Mouse (Mus musculus) thymus, postnatal 25 days (tissue): Measurements from ENCODE around the gene Col6a2.

ENCODE experiments used
- DNase-seq: peaks from one replicate; pipeline ENCODE4 v3.0.0; 2022

Col6a2 gene

DNA sequence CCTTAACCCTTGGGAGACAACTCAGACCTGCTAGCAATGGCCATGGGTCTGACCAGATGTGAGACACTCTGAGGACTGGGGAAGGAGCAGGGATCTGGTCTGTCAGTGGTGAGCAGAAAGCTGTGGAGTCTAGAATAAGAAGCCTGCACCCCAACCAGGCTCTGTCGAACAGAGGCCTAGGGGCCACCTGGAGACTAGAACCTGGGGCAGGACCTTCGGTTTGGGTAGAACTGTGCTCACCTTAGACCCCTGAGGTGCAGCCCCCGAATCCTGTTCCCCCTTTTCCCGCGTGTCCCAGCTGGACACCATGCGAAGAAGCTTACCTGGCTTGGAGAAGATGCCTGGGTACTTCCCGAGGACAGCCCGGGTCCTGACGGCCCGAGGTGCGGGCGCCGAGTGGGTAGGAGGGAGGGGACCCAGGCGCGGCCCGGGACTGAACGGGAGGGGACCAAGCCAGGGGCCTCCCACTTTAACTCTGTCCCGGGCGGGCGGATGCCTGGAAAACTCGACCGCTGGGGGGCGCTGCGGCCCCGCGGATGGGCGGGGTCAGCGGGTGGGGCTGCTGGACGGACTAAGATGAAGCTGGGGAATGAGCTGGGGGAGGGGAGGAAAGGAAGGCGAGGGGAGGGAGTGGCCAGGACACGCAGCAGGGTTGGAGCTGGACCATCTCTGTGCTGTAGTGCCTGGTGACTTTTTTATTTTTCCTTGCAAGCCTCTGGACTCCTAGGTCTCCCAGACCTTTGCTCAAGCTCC lies at the start of gene Col6a2:
Col6a2 (minus strand) TSS at position 703 of the 753 bp plus-strand sequence.
- DNase-seq, result peak; percentile 61

- DNase-seq, result no peak
Measured at GRCm38 (mm10) chr10:76671939-76672338, 48.5 kb upstream of the Col6a2 start.

GRCm38 (mm10) chr10:76668947-76669284 lies 45.5 kb upstream of the Col6a2 start:
- DNase-seq, result no peak

DNA sequence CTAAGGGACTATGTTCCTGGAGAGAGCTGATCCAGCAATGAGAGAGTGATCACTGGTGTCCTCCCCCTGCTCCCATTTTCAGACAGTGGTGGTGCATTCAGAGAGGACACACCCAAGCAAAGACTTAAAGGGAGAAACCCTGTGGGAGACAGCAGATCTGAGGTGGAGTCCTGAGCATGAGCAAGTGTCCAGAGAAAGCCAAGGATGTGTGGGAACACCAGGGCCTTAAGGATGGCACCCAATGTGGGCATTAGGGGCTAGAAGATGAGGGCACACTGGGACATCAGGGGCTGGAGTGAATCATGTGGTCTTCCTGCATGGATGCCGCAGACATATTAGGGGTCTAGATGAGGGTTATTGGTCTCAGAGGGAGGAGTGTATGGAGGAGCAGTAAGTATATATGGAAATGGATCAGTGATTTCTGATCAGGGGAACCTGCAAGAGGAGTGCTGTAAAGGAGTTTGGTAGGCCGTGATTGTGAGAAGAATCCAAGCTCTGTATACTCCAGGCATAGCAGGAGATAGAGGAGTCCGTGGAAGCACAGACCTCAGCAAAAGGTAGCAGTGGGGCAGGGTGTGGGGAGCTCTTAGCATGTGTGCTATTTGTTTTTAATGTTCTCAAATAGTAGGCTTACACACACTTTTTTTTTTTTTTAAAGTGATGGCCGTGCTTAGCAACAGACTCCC lies 45.0 kb upstream of the Col6a2 start:
- no peak for DNase-seq

DNA sequence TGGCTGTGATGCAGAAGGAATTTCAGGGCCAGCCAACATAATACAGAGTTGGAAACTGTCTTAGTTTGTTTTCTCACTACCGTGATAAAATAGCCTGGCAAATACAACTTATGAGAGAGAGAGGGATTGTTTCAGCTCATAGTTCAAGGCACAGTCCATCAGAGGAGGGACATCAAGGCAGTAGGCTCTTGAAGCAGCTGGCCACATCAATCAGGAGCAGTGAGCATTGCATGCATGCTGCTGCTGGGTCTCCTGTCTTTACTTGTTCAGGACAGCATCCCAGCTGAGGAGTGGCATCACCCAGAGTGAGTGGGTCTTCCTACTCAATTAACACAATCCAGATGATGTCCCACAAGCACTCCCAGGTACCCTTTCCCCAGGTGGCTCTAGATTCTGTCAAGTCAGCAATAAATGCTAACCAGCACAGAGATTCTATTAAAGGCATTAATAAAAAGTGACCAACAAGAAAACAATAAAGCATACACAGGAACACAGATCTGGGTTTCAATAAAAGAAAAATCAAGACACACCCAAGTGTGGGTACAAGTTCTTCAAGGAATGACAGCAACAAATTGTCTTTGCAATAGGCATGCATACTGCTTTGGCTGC lies 43.9 kb upstream of the Col6a2 start:
- DNase-seq, result no peak

- no peak for DNase-seq
Measured at GRCm38 (mm10) chr10:76665551-76665950, 42.1 kb upstream of the Col6a2 start.

DNA sequence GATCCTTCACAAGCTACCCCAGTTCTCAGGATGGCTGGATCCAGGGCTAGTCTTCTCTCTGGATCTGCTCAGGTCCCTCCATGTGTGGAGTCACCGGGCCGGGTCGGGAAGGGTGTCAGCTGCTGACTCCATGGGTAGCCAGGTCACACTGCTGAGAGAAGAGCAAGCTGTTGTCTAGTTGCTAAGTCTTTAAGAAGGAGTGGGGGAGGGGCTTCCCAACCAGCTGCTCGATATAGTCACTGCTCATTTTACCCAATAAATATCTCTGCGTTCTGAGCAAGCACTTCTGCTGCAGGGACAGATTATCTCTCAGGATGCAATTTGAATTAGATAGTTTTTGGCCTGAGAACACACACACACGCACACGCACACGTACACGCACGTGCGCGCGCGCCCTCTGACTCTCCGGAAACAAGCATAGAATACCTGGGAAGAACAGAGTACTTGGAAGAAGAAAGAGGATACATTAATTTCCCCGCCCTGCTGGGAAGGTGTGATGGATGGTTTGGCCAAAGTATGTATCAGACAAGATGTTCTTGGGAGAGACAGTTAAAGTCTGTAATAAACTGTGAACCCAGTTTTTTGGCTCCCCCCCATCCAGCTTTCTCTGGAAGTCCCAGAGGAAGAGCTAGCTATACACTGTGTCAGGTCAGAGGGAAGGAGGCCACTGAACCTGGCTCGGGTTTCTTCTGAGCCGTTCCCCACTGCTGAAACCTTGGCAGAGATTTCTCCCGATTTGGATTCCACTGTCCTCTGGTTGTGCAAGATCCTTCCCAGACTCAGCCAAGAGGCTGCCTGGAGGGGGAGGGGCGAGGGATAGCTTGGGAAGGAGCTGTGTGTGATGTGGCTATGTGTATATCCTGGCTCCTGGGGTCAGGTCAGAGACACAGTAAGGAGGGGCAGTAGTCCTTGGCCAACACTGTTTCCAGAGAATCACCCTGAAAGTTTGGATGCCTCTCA lies 41.0 kb upstream of the Col6a2 start:
- no peak for DNase-seq

DNA sequence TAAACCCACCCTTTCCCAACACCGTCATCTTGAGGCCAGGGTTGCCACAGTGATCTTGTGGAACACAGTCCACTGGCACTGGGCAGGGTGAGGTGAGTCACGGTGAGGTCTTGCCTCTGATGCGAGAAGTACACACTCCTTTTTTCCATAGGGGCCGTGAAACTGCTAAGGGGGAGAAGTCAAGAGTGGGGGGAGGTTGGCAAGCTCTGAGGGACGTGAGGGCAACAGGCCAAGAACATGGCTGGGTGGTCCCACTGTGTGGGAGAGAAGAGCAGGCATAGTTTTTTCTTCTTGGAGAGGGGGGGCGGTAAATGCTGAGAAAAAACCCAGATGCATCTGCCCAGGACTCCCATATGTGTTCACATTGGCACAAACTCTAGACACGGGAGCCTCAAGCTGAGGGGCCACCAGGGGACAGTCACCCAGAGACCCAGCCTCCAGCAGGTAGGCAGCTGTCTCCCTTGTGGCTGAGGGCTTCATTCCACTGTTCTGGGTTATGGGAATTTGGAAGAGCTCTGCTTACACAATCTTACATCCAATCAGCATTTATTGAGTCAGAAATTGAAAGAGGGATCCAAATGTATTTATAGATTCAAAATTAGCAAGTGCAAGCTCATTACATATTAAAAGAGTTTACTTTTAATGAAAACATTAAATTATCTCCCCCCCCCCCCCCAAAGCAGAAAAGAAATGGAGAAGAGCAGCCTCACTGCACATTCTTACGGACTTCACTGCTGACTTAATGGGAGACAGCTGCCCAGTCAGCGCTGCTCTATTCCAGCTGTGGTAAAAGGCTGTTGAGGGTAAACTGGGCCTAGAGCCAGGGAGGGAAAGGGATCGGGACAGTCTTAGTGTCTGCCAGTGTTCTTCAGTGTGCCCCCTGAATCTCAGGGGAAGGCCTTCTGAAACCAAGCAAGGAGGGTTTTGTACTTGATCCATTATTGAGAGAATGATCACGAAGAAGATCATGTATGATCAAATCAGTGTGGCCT lies 30.2 kb upstream of the Col6a2 start:
- DNase-seq, result no peak

GRCm38 (mm10) chr10:76650662-76651342 lies 27.4 kb upstream of the Col6a2 start:
- no peak for DNase-seq

DNA sequence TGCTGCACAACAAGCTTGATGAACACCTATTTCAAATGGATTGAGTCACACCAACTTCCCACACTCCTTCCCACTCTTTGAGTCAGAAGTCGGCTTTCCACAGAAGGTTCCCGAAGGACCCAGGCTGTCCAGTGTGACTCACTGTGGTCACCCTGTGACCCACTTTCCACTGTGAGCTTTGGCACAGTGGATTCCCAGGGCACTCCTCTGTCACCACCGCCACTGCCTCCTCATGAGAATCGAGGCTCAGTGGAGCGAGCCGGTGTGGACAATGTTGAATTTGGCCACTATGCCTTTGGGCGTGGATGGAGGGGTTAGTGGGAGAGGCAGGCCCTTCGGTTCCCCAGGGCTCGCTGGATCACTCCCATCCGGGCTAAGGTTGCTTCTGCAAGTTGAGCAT lies 25.3 kb upstream of the Col6a2 start:
- DNase-seq, result no peak

GRCm38 (mm10) chr10:76647390-76647789 lies 24.0 kb upstream of the Col6a2 start:
- no peak for DNase-seq

DNA sequence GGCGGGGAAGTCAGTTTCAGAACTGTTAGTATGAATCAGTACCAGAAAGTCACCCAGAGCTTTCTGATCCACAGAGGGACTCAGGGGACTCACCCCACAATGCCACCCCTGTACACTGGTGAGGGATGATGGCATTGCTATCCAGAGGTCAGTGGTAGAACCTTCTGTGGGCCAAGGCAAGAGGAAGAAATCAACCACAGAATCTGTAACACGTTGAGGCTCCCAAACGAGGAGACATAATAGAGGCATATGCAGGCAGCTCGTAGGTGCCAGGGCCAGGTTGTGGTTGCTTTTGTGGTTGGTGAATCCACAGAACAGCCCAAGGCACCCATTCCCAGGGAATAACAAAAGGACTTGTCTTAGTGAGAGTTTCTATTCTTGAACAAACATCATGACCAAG lies 22.3 kb upstream of the Col6a2 start:
- DNase-seq, result no peak

- DNase-seq, result no peak
Measured at GRCm38 (mm10) chr10:76645066-76645465, 21.6 kb upstream of the Col6a2 start.

DNA sequence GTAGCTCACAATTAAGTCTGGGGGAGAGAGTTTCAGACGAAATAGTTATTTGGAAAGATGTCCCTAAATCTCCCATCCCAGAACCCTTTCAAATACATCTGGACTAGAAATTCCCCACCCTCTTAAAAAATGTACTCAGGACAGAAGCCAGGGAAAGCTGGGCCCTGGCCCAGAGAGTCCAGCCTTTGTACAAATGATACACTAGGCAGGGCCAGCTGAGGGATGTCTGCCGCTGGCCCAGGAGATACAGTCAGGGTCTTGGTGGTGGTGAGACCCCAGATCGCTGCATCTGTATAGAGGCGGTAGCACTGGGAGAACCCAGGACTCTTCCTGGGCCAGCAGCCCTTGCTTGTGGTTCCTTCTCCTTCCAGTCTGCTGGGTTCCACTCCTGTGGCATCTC lies 20.6 kb upstream of the Col6a2 start:
- no peak for DNase-seq

- no peak for DNase-seq
Measured at GRCm38 (mm10) chr10:76643446-76643845, 20.0 kb upstream of the Col6a2 start.

- no peak for DNase-seq
Measured at GRCm38 (mm10) chr10:76642628-76643434, 19.4 kb upstream of the Col6a2 start.

GRCm38 (mm10) chr10:76641894-76642627 lies 18.6 kb upstream of the Col6a2 start:
- DNase-seq, result no peak

- no peak for DNase-seq
Measured at GRCm38 (mm10) chr10:76639952-76640351, 16.5 kb upstream of the Col6a2 start.

DNA sequence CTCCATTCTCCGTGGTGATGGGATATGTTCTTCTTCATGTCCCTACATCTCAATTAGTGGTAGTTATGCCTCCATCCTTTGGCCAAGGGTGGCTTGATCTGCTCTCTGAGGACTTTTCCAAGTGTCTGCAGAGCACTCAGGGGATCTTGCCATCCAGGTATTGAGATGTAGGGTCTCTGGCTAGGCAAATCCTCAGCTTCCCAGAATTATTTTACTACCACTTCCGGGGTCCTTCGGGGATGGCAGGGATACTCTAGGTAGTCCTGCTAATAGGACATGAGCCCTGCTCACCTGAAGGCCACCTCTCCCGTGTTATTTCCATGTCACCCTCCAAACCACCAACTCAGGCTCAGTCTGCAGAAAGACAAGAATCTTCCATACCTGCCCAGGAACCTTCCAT lies 13.2 kb upstream of the Col6a2 start:
- no peak for DNase-seq

DNA sequence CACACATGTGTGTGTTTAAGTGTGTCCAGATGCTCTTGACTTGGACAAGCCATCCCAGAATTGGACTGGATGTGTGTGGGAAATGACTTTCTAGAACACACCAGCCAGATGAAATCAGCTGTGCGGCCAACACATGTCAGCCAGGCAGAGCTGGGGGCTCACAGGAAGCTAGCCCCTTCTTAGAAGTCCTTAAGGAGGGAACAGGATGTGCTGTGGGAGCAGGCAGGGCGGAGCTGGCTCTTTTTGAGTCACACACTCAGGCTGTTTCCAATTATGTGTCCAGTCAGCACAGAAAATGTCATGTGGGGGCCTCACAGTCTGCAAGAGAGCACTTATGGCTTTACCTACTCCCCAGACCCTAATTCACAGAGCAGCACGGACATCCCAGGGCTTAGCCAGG lies 12.6 kb upstream of the Col6a2 start:
- no peak for DNase-seq
